Mouse (Mus musculus) hindbrain, embryonic 14.5 days (tissue): ENCODE data around the gene Iqcf5. TPM values are rescaled to one million over a fixed set of nuclear protein-coding genes. Genes with fewer than 3 reads are reported as not detected.

Experiments
- ATAC-seq: fragments of 200-750 bp; cut with Nextera tagmentation; 2 replicates; pipeline ENCODE4 v1.8.0; 2017; ENCODE audit warnings: moderate number of reproducible peaks, mild to moderate bottlenecking, moderate TSS enrichment, moderate library complexity; ENCODE audit not compliant: low FRiP score
- DNase-seq: peaks from one replicate; pipeline ENCODE4 v3.0.0-alpha.2; 2015; ENCODE audit warnings: low spot score
- H3K27ac ChIP-seq: fragments of 300-500 bp; sonication (generic); 2 replicates; pipeline ENCODE4 v1.5.1; 2014; ENCODE audit warnings: mild to moderate bottlenecking, moderate library complexity
- H3K27me3 ChIP-seq: fragments of 300-500 bp; sonication (generic); 2 replicates; pipeline ENCODE4 v1.6.1; 2014; ENCODE audit warnings: mild to moderate bottlenecking, low read length, mixed read lengths; ENCODE audit not compliant: control insufficient read depth, insufficient read depth
- H3K36me3 ChIP-seq: fragments of 300-500 bp; sonication (generic); replicated peaks from 2 replicates; pipeline ENCODE4 v1.6.1; 2014; ENCODE audit not compliant: control insufficient read depth, insufficient read depth
- H3K4me1 ChIP-seq: fragments of 300-500 bp; sonication (generic); replicated peaks from 2 replicates; pipeline ENCODE4 v1.6.1; 2014; ENCODE audit warnings: antibody characterized with exemption, low read length, mixed read lengths; ENCODE audit not compliant: control insufficient read depth, insufficient read depth
- H3K4me2 ChIP-seq: fragments of 300-500 bp; sonication (generic); replicated peaks from 2 replicates; pipeline ENCODE4 v1.6.1; 2014; ENCODE audit warnings: mild to moderate bottlenecking, moderate library complexity
- H3K4me3 ChIP-seq: fragments of 300-500 bp; sonication (generic); replicated peaks from 2 replicates; pipeline ENCODE4 v1.5.1; 2014; ENCODE audit warnings: mild to moderate bottlenecking, low read length
- H3K9ac ChIP-seq: fragments of 300-500 bp; sonication (generic); 2 replicates; pipeline ENCODE4 v1.6.1; 2014
- H3K9me3 ChIP-seq: fragments of 300-500 bp; sonication (generic); 2 replicates; pipeline ENCODE4 v1.6.1; 2016; ENCODE audit warnings: low read length; ENCODE audit not compliant: control insufficient read depth
- WGBS: fragments of 180-500 bp; shearing (Covaris S2); extraction: QIAGEN DNeasy Blood & Tissue Kit; methylation state at CpG from one replicate; pipeline ENCODE4 v1.1.7; 2014; 5-methylcytosine and 5-hydroxymethylcytosine counted together
- polyA plus RNA-seq: library from polyadenylated mRNA; unstranded; fragments of >200 nt; fragmentation: Nextera tagmentation; extraction: Ambion mirVana; gene quantifications from 2 replicates; pipeline ENCODE4 v1.2.1, GENCODE M21; 2014

The Iqcf5 gene
- polyA plus RNA-seq, 1 experiment from 2014 or later = not detected

GRCm38 (mm10) chr9:106561531-106561930 is 47.2 kb downstream of the Iqcf5 start, which contains the start of gene Iqcf3:
Gene Iqcf3 (minus strand): TSS chr9:106561631.
- ATAC-seq = no peak
- no peak within 1 kb of the TSS for H3K9ac ChIP-seq
- no peaks in the 10 kb centered on the region for H3K4me1 ChIP-seq
- H3K4me3 ChIP-seq = no peak within 1 kb of the TSS
- no peak for DNase-seq
- no peaks in the 10 kb centered on the region for H3K9me3 ChIP-seq
- H3K36me3 ChIP-seq = no peaks in the 10 kb centered on the region
- 88% methylated on average over 5 of the region's 5 CpGs for WGBS
- H3K27ac ChIP-seq = no peak within 1 kb of the TSS
- H3K27me3 ChIP-seq = no peaks in the 10 kb centered on the region
- H3K4me2 ChIP-seq = no peak within 1 kb of the TSS

- DNase-seq (no peak), ATAC-seq (no peak)
- Histone ChIP-seq H3K4me2 (no peak overlapping the region), H3K4me3 (no peak overlapping the region), H3K27me3 (no peaks in the 10 kb centered on the region), H3K4me1 (no peaks in the 10 kb centered on the region), H3K9me3 (no peaks in the 10 kb centered on the region), H3K9ac (no peak overlapping the region), H3K36me3 (no peaks in the 10 kb centered on the region), H3K27ac (no peak overlapping the region)
- WGBS = 91% methylated on average over 11 of the region's 11 CpGs
Observed at GRCm38 (mm10) chr9:106562291-106562690, 47.9 kb downstream of the Iqcf5 start.

- ATAC-seq (no peak), DNase-seq (no peak)
- Histone ChIP-seq H3K36me3 (no peaks in the 10 kb centered on the region), H3K27me3 (no peaks in the 10 kb centered on the region), H3K9ac (no peak overlapping the region), H3K9me3 (no peaks in the 10 kb centered on the region), H3K4me3 (no peak overlapping the region), H3K4me1 (no peaks in the 10 kb centered on the region), H3K27ac (no peak overlapping the region), H3K4me2 (no peak overlapping the region)
- WGBS = 79% methylated on average over 8 of the region's 8 CpGs
Observed at GRCm38 (mm10) chr9:106564025-106564424, 49.7 kb downstream of the Iqcf5 start.

Other genes with a start within 250 kb of the Iqcf5 start
- 6.3 and 7.3 TPM in 2 replicates for gene Poc1a, start 233.5 kb upstream of the Iqcf5 start, polyA plus RNA-seq
- 17.9 and 19.3 TPM in 2 replicates for gene Dusp7, start 145.9 kb upstream of the Iqcf5 start, polyA plus RNA-seq
- 650 and 781 TPM in 2 replicates for gene Rpl29, start 85.1 kb upstream of the Iqcf5 start, polyA plus RNA-seq
- gene Acy1, start 76.3 kb upstream of the Iqcf5 start, polyA plus RNA-seq = 22.4 and 23.5 TPM in 2 replicates
- 7.9 and 8.2 TPM in 2 replicates for gene Abhd14b, start 67.1 kb upstream of the Iqcf5 start, polyA plus RNA-seq
- 57.7 and 69.8 TPM in 2 replicates for gene Abhd14a, start 66.9 kb upstream of the Iqcf5 start, polyA plus RNA-seq
- 183 and 186 TPM in 2 replicates for gene Pcbp4, start 61.3 kb upstream of the Iqcf5 start, polyA plus RNA-seq
- gene Gpr62, start 48.6 kb upstream of the Iqcf5 start, polyA plus RNA-seq = 0.87 and 1.0 TPM in 2 replicates
- 34.5 and 35.7 TPM in 2 replicates for gene Rrp9, start 38.6 kb upstream of the Iqcf5 start, polyA plus RNA-seq
- gene Parp3, start 37.6 kb upstream of the Iqcf5 start, polyA plus RNA-seq = 0.52 and 0.91 TPM in 2 replicates
- gene Iqcf1, start 14.6 kb upstream of the Iqcf5 start, polyA plus RNA-seq = not detected in 2 replicates
- not detected in 2 replicates for gene Iqcf3, start 47.1 kb downstream of the Iqcf5 start, polyA plus RNA-seq
- not detected in 2 replicates for gene Iqcf4, start 56.4 kb downstream of the Iqcf5 start, polyA plus RNA-seq
- gene Iqcf6, start 112.0 kb downstream of the Iqcf5 start, polyA plus RNA-seq = not detected in 2 replicates
- gene Grm2, start 141.5 kb downstream of the Iqcf5 start, polyA plus RNA-seq = 8.3 and 9.0 TPM in 2 replicates
- 65.7 and 77.9 TPM in 2 replicates for gene Tex264, start 171.4 kb downstream of the Iqcf5 start, polyA plus RNA-seq